Mouse (Mus musculus) MEL (cell line): Measurements from ENCODE around the gene Btbd8. TPM values are rescaled to one million over a fixed set of nuclear protein-coding genes. Genes with fewer than 3 reads are reported as not detected.

ENCODE experiments used
- DNase-seq: peaks from one replicate; pipeline ENCODE4 v3.0.0; 2011; ENCODE audit warnings: low read depth, low spot score
- H3K27ac ChIP-seq: 2 replicates; pipeline ENCODE4 v1.5.1; 2012; ENCODE audit warnings: low read depth, mild to moderate bottlenecking, control low read depth, low read length, moderate library complexity; ENCODE audit not compliant: control insufficient read depth
- H3K27me3 ChIP-seq, 2 experiments: fragments of 150-350 bp in 1 of 2; sonication (generic) in 1 of 2; 2 replicates each; pipeline ENCODE4 v1.6.1; 2012; ENCODE audit warnings: low read length in 2 of 2, mild to moderate bottlenecking in 2 of 2, improper control_type of control experiment in 1 of 2, moderate library complexity in 1 of 2; ENCODE audit not compliant: insufficient read depth in 2 of 2, control insufficient read depth in 1 of 2
- H3K36me3 ChIP-seq, 2 experiments: 2 replicates each; pipeline ENCODE4 v1.6.1; 2012 to 2014; ENCODE audit warnings: low read length in 2 of 2, improper control_type of control experiment in 1 of 2, inconsistent platforms in 1 of 2, mild to moderate bottlenecking in 1 of 2; ENCODE audit not compliant: insufficient read depth in 2 of 2, control insufficient read depth in 1 of 2
- H3K4me1 ChIP-seq, 2 experiments: fragments of 150-350 bp in 1 of 2; sonication (generic) in 1 of 2; 2 replicates each; pipeline ENCODE4 v1.6.1; 2012; ENCODE audit warnings: low read length in 2 of 2, improper control_type of control experiment in 1 of 2, mild to moderate bottlenecking in 1 of 2; ENCODE audit not compliant: insufficient read depth in 2 of 2, control insufficient read depth in 1 of 2
- H3K4me3 ChIP-seq, 2 experiments: fragments of 150-350 bp in 1 of 2; sonication (generic) in 1 of 2; 2 replicates each; pipeline ENCODE4 v1.5.1; 2012; ENCODE audit warnings: low read depth in 2 of 2, low read length in 2 of 2, mild to moderate bottlenecking in 2 of 2, moderate library complexity in 2 of 2, control low read depth in 1 of 2, improper control_type of control experiment in 1 of 2; ENCODE audit not compliant: control insufficient read depth in 1 of 2, insufficient read depth in 1 of 2
- H3K79me2 ChIP-seq: 2 replicates; pipeline ENCODE4 v1.6.1; 2012; ENCODE audit warnings: mild to moderate bottlenecking, low read length, moderate library complexity; ENCODE audit not compliant: control insufficient read depth, poor library complexity, insufficient read depth
- H3K9ac ChIP-seq: 2 replicates; pipeline ENCODE4 v1.6.1; 2012; ENCODE audit warnings: low read depth, mild to moderate bottlenecking, control low read depth, low read length, moderate library complexity; ENCODE audit not compliant: control insufficient read depth, poor library complexity, severe bottlenecking
- H3K9me3 ChIP-seq: fragments of 150-350 bp; sonication (generic); replicated peaks from 2 replicates; pipeline ENCODE4 v1.6.1; 2012; ENCODE audit warnings: mild to moderate bottlenecking, low read length, improper control_type of control experiment, moderate library complexity; ENCODE audit not compliant: insufficient read depth
- CHD1 ChIP-seq: IDR thresholded peaks from 2 replicates; pipeline ENCODE4 v1.6.1; 2012; ENCODE audit warnings: low read depth, mild to moderate bottlenecking, inconsistent platforms, low read length, improper control_type of control experiment
- CHD2 ChIP-seq: IDR thresholded peaks from 2 replicates; pipeline ENCODE4 v1.6.1; 2011; ENCODE audit warnings: low read length, improper control_type of control experiment
- CTCF ChIP-seq, 3 experiments: IDR thresholded peaks in 2 of 3; conservative IDR thresholded peaks in 1 of 3; 2 replicates each; pipeline ENCODE4 v1.5.1; 2011 to 2012; ENCODE audit warnings: low read length in 3 of 3, low read depth in 2 of 3, mild to moderate bottlenecking in 2 of 3, improper control_type of control experiment in 1 of 3, inconsistent platforms in 1 of 3, mixed read lengths in 1 of 3, moderate library complexity in 1 of 3; ENCODE audit not compliant: control insufficient read depth in 1 of 3, insufficient read depth in 1 of 3, poor library complexity in 1 of 3, severe bottlenecking in 1 of 3
- E2F4 ChIP-seq: IDR thresholded peaks from 2 replicates; pipeline ENCODE4 v1.6.1; 2011; ENCODE audit warnings: low read depth, low read length, improper control_type of control experiment, borderline replicate concordance
- ELF1 ChIP-seq: IDR thresholded peaks from 2 replicates; pipeline ENCODE4 v1.6.1; 2014; ENCODE audit warnings: low read depth, mild to moderate bottlenecking, inconsistent platforms, low read length, improper control_type of control experiment, moderate library complexity
- EP300 ChIP-seq, 2 experiments: IDR thresholded peaks; 2 replicates each; pipeline ENCODE4 v1.6.1; 2011; ENCODE audit warnings: improper control_type of control experiment in 2 of 2, low read length in 2 of 2, low read depth in 1 of 2, mild to moderate bottlenecking in 1 of 2
- ETS1 ChIP-seq: IDR thresholded peaks from 2 replicates; pipeline ENCODE4 v1.6.1; 2012; ENCODE audit warnings: low read depth, mild to moderate bottlenecking, inconsistent platforms, low read length, improper control_type of control experiment, moderate library complexity
- GABPA ChIP-seq: IDR thresholded peaks from 2 replicates; pipeline ENCODE4 v1.6.1; 2012; ENCODE audit warnings: low read depth, mild to moderate bottlenecking, inconsistent platforms, low read length, improper control_type of control experiment, moderate library complexity
- JUND ChIP-seq: IDR thresholded peaks from 2 replicates; pipeline ENCODE4 v1.6.1; 2011; ENCODE audit warnings: low read depth, mild to moderate bottlenecking, improper control_type of control experiment, low read length
- MAFK ChIP-seq: IDR thresholded peaks from 2 replicates; pipeline ENCODE4 v1.6.1; 2011; ENCODE audit warnings: low read depth, mild to moderate bottlenecking, low read length, improper control_type of control experiment, borderline replicate concordance
- MAX ChIP-seq: IDR thresholded peaks from 2 replicates; pipeline ENCODE4 v1.6.1; 2011; ENCODE audit warnings: low read length, improper control_type of control experiment
- MAZ ChIP-seq: IDR thresholded peaks from 2 replicates; pipeline ENCODE4 v1.6.1; 2012; ENCODE audit warnings: low read depth, mild to moderate bottlenecking, inconsistent platforms, low read length, improper control_type of control experiment
- MXI1 ChIP-seq: IDR thresholded peaks from 2 replicates; pipeline ENCODE4 v1.6.1; 2011; ENCODE audit warnings: mild to moderate bottlenecking, low read depth, low read length, improper control_type of control experiment
- MYB ChIP-seq: IDR thresholded peaks from 2 replicates; pipeline ENCODE4 v1.6.1; 2011; ENCODE audit warnings: mild to moderate bottlenecking, low read depth, low read length, improper control_type of control experiment
- MYC ChIP-seq: IDR thresholded peaks from 2 replicates; pipeline ENCODE4 v1.6.1; 2011; ENCODE audit warnings: low read depth, mild to moderate bottlenecking, low read length, improper control_type of control experiment, moderate library complexity
- NELFE ChIP-seq: IDR thresholded peaks from 2 replicates; pipeline ENCODE4 v1.6.1; 2011; ENCODE audit warnings: low read depth, low read length, improper control_type of control experiment
- NRF1 ChIP-seq: IDR thresholded peaks from 2 replicates; pipeline ENCODE4 v1.6.1; 2014; ENCODE audit warnings: low read depth, mild to moderate bottlenecking, inconsistent platforms, low read length, improper control_type of control experiment, moderate library complexity; ENCODE audit not compliant: poor library complexity, insufficient read depth, severe bottlenecking
- POLR2A ChIP-seq, 2 experiments: IDR thresholded peaks; 2 replicates each; pipeline ENCODE4 v1.6.1; 2011 to 2012; ENCODE audit warnings: low read length in 2 of 2, mild to moderate bottlenecking in 2 of 2, control low read depth in 1 of 2, improper control_type of control experiment in 1 of 2, low read depth in 1 of 2, moderate library complexity in 1 of 2; ENCODE audit not compliant: control insufficient read depth in 1 of 2, insufficient read depth in 1 of 2, poor library complexity in 1 of 2
- POLR2AphosphoS2 ChIP-seq: IDR thresholded peaks from 2 replicates; pipeline ENCODE4 v1.6.1; 2011; ENCODE audit warnings: low read length, improper control_type of control experiment
- POLR2AphosphoS5 ChIP-seq: IDR thresholded peaks from 2 replicates; pipeline ENCODE4 v1.6.1; 2012; ENCODE audit warnings: low read depth, borderline replicate concordance, mild to moderate bottlenecking, inconsistent platforms, low read length, moderate library complexity, mixed read lengths
- RCOR1 ChIP-seq: IDR thresholded peaks from 2 replicates; pipeline ENCODE4 v1.6.1; 2012; ENCODE audit warnings: low read depth, mild to moderate bottlenecking, inconsistent platforms, low read length, improper control_type of control experiment
- SIN3A ChIP-seq: IDR thresholded peaks from 2 replicates; pipeline ENCODE4 v1.6.1; 2012; ENCODE audit warnings: low read length, improper control_type of control experiment, inconsistent platforms
- SMC3 ChIP-seq: IDR thresholded peaks from 2 replicates; pipeline ENCODE4 v1.6.1; 2011; ENCODE audit warnings: low read depth, low read length, improper control_type of control experiment
- TAL1 ChIP-seq: IDR thresholded peaks from 2 replicates; pipeline ENCODE4 v1.6.1; 2012; ENCODE audit warnings: mild to moderate bottlenecking, inconsistent platforms, low read length, moderate library complexity, mixed read lengths
- TBP ChIP-seq: IDR thresholded peaks from 2 replicates; pipeline ENCODE4 v1.8.0; 2011; ENCODE audit warnings: low read depth, low read length, improper control_type of control experiment
- TCF12 ChIP-seq: IDR thresholded peaks from 2 replicates; pipeline ENCODE4 v1.6.1; 2014; ENCODE audit warnings: low read depth, mild to moderate bottlenecking, inconsistent platforms, low read length, improper control_type of control experiment, moderate library complexity
- UBTF ChIP-seq: IDR thresholded peaks from 2 replicates; pipeline ENCODE4 v1.6.1; 2012; ENCODE audit warnings: low read depth, mild to moderate bottlenecking, inconsistent platforms, low read length, improper control_type of control experiment, moderate library complexity, borderline replicate concordance; ENCODE audit not compliant: insufficient read depth
- USF2 ChIP-seq, 2 experiments: IDR thresholded peaks; 2 replicates each; pipeline ENCODE4 v1.6.1; 2011 to 2012; ENCODE audit warnings: improper control_type of control experiment in 2 of 2, low read length in 2 of 2, borderline replicate concordance in 1 of 2, inconsistent platforms in 1 of 2, low read depth in 1 of 2, mild to moderate bottlenecking in 1 of 2; ENCODE audit not compliant: insufficient read depth in 1 of 2
- ZC3H11A ChIP-seq: IDR thresholded peaks from 2 replicates; pipeline ENCODE4 v1.6.1; 2012; ENCODE audit warnings: low read depth, mild to moderate bottlenecking, inconsistent platforms, low read length, improper control_type of control experiment
- ZNF384 ChIP-seq: IDR thresholded peaks from 2 replicates; pipeline ENCODE4 v1.6.1; 2012; ENCODE audit warnings: low read depth, mild to moderate bottlenecking, inconsistent platforms, low read length, improper control_type of control experiment
- polyA plus RNA-seq, 2 experiments: library from polyadenylated mRNA; stranded (reverse) in 1 of 2; unstranded in 1 of 2; fragments of >175 nt in 1 of 2; fragments of >200 nt in 1 of 2; gene quantifications; 2 replicates each; pipeline versions ENCODE4 v1.2.1 to v1.2.4; 2012; ENCODE audit warnings: low replicate concordance in 2 of 2, low read depth in 1 of 2; ENCODE audit not compliant: insufficient read length in 2 of 2, insufficient read depth in 1 of 2, missing spikeins in 1 of 2
- total RNA-seq: library from RNA; depleted of rRNA; stranded (reverse); fragments of 300-350 nt; gene quantifications from 2 replicates; pipeline ENCODE4 v1.2.3, GENCODE M21; 2012

Btbd8 gene
- total and polyA plus RNA-seq, 3 experiments: 1.6 to 2.4 TPM; not detected in 1

DNA sequence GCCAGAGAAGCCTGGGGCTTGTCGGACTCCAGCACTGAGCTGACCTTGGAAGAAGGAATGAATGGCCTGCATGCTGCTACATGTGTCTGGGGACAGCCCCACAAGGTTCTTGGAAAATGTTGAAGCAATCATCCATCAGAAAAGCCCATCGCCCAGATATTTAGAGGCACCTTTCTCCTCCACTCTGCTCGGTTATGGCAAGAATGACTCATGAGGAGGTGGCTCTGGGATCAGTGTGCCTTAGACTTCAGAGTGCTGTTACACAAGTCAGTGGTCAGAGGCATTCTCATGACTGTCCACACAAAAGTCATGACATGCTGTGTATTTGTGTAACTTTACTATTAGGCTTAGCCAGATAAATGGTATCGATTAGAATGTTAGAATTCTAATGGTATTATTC, 29.3 kb downstream of the Btbd8 start:
- H3K27me3 ChIP-seq: no peaks in the 10 kb centered on the region
- no peak overlapping the region for H3K4me3 ChIP-seq
- no peaks in the 10 kb centered on the region for H3K79me2 ChIP-seq
- DNase-seq: no peak
- H3K9ac ChIP-seq: no peak overlapping the region
- peaks cover 0 to 17% of the 10 kb centered on the region in 2 experiments; a peak in 2 of 4 replicates for H3K36me3 ChIP-seq
- no peaks in the 10 kb centered on the region for H3K9me3 ChIP-seq
- H3K4me1 ChIP-seq: peaks cover 11 to 13% of the 10 kb centered on the region in 2 experiments; a peak in 3 of 4 replicates
- TF ChIP-seq MAFK: no peak
- TF ChIP-seq JUND: no peak
- no peak for TF ChIP-seq ELF1
- no peak for TF ChIP-seq ZNF384
- no peak overlapping the region for H3K27ac ChIP-seq

DNA sequence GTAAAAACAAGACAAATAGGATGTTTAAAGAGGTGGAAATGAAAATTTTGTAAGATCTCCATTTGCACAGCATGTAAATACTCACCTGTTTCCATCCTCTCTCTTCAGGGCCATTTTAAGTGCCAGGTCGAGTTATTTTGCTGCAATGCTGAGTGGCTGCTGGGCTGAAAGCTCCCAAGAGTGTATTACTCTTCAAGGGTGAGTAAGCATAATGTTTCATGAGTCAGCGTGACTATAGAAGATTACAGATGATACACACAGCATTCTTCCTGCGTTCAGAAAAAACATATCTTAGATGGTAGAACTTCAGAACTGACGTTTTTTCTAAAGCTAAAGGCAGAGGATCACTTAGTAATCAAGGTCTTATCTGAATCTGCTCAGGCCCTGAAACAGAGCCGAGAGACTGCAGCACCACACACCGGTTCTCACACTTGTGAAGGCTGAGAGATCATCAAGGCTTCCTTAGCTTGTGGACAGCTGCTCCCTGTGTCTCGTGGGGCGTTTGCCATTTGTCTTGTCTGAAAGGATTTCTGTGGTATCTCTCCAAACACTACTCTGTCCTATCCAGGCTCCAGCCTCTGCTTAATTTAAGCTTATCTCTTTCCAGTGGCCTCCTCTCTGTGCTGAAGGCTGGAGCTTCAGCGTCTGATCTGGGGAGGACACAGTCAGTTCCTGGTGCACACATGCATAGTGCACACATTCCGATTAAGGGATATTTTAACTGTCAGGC, 33.0 kb downstream of the Btbd8 start:
- peak overlapping the region; percentile 31 to 38 for H3K4me3 ChIP-seq
- H3K9ac ChIP-seq: peak overlapping the region; percentile 13
- peaks cover 0 to 11% of the 10 kb centered on the region in 2 experiments; a peak in 2 of 4 replicates for H3K36me3 ChIP-seq
- peaks cover 6 to 9% of the 10 kb centered on the region in 2 experiments; a peak in 3 of 4 replicates for H3K4me1 ChIP-seq
- H3K9me3 ChIP-seq: no peaks in the 10 kb centered on the region
- DNase-seq: peak; percentile 81
- peak overlapping the region; percentile 65 for H3K27ac ChIP-seq
- H3K27me3 ChIP-seq: no peaks in the 10 kb centered on the region
- H3K79me2 ChIP-seq: no peaks in the 10 kb centered on the region
- no peak for TF ChIP-seq POLR2AphosphoS2
- TF ChIP-seq NRF1: 0 out of 2 replicates have a peak, but pooled peaks have one; percentile 9
- TF ChIP-seq MAX: peak; percentile 68
- no peak for TF ChIP-seq SMC3
- peak; percentile 56 for TF ChIP-seq TCF12
- peak; percentile 19; the same call in 1 of the 2 replicates for TF ChIP-seq TBP
- TF ChIP-seq ELF1: no peak
- no peak for TF ChIP-seq POLR2A (IDR thresholded peaks at IDR 0.05; ENCODE audit: control insufficient read depth in 1 of 2, insufficient read depth in 1 of 2, low read depth in 1 of 2, low read length in 2 of 2, poor library complexity in 1 of 2)
- TF ChIP-seq CHD2: no peak
- peak; percentile 38; the same call in 1 of the 2 replicates for TF ChIP-seq GABPA
- peak; percentile 82 for TF ChIP-seq ETS1
- peak; percentile 47 for TF ChIP-seq RCOR1
- no peak for TF ChIP-seq ZC3H11A
- no peak for TF ChIP-seq JUND
- no peak for TF ChIP-seq UBTF
- no peak for TF ChIP-seq NELFE
- TF ChIP-seq MYC: peak; percentile 44; the same call in 1 of the 2 replicates
- peak; percentile 18 for TF ChIP-seq TAL1
- no peak for TF ChIP-seq CHD1
- peak; percentile 58; the same call in 1 of the 2 replicates for TF ChIP-seq MXI1
- TF ChIP-seq EP300 (IDR thresholded peaks at IDR 0.05; ENCODE audit: low read depth in 1 of 2, low read length in 2 of 2): peak in 1 of 2 experiments; percentile 38; a peak in 3 of 4 replicates
- TF ChIP-seq MAFK: peak; percentile 76
- TF ChIP-seq MAZ: no peak
- TF ChIP-seq CTCF (IDR thresholded peaks at IDR 0.05 in 2 of 3, conservative IDR thresholded peaks at IDR 0.05 in 1 of 3; ENCODE audit: control insufficient read depth in 1 of 3, insufficient read depth in 1 of 3, low read depth in 2 of 3, low read length in 3 of 3, poor library complexity in 1 of 3, severe bottlenecking in 1 of 3): no peak
- no peak for TF ChIP-seq E2F4
- no peak for TF ChIP-seq POLR2AphosphoS5
- TF ChIP-seq MYB: peak; percentile 19; the same call in 1 of the 2 replicates
- peak; percentile 56 for TF ChIP-seq SIN3A
- no peak for TF ChIP-seq USF2 (IDR thresholded peaks at IDR 0.05; ENCODE audit: borderline replicate concordance in 1 of 2, insufficient read depth in 1 of 2, low read depth in 1 of 2, low read length in 2 of 2)
